Mouse (Mus musculus) lung, embryonic 15.5 days (tissue): ENCODE data around the gene Rptor. TPM values are rescaled to one million over a fixed set of nuclear protein-coding genes. Genes with fewer than 3 reads are reported as not detected.

Experiments used
- ATAC-seq: fragments of 200-750 bp; cut with Nextera tagmentation; 2 replicates; pipeline ENCODE4 v1.8.0; 2017; ENCODE audit warnings: moderate number of reproducible peaks, borderline replicate concordance; ENCODE audit not compliant: low FRiP score, low TSS enrichment; ENCODE audit errors: extremely low read depth
- H3K27ac ChIP-seq: fragments of 300-500 bp; sonication (generic); 2 replicates; pipeline ENCODE4 v1.5.1; 2015; ENCODE audit warnings: moderate library complexity, mild to moderate bottlenecking, inconsistent platforms
- H3K27me3 ChIP-seq: fragments of 300-500 bp; sonication (generic); 2 replicates; pipeline ENCODE4 v1.6.1; 2015; ENCODE audit warnings: inconsistent platforms
- H3K36me3 ChIP-seq: fragments of 300-500 bp; sonication (generic); 2 replicates; pipeline ENCODE4 v1.6.1; 2015; ENCODE audit warnings: inconsistent platforms
- H3K4me1 ChIP-seq: fragments of 300-500 bp; sonication (generic); 2 replicates; pipeline ENCODE4 v1.6.1; 2015; ENCODE audit warnings: inconsistent platforms
- H3K4me2 ChIP-seq: fragments of 300-500 bp; sonication (generic); 2 replicates; pipeline ENCODE4 v1.6.1; 2015; ENCODE audit warnings: inconsistent platforms, mild to moderate bottlenecking, moderate library complexity
- H3K4me3 ChIP-seq: fragments of 300-500 bp; sonication (generic); 2 replicates; pipeline ENCODE4 v1.5.1; 2015; ENCODE audit warnings: mild to moderate bottlenecking, inconsistent platforms
- H3K9ac ChIP-seq: fragments of 300-500 bp; sonication (generic); 2 replicates; pipeline ENCODE4 v1.6.1; 2015; ENCODE audit warnings: inconsistent platforms
- H3K9me3 ChIP-seq: fragments of 300-500 bp; sonication (generic); 2 replicates; pipeline ENCODE4 v1.6.1; 2016; ENCODE audit warnings: inconsistent platforms
- WGBS: fragments of 180-500 bp; shearing (Covaris S2); methylation state at CpG from one replicate; pipeline ENCODE4 v1.1.7; 2015; 5-methylcytosine and 5-hydroxymethylcytosine counted together
- polyA plus RNA-seq: library from polyadenylated mRNA; unstranded; fragments of >200 nt; fragmentation: Nextera tagmentation; extraction: Ambion mirVana; gene quantifications from 2 replicates; pipeline ENCODE4 v1.2.1, GENCODE M21; 2015

Rptor gene
- polyA plus RNA-seq, 1 experiment from 2014 or later = 9.7 TPM

GRCm38 (mm10) chr11:119909436-119909835, 306.7 kb downstream of the Rptor start:
- WGBS = 2% methylated on average over 5 of the region's 5 CpGs
- Histone ChIP-seq H3K9ac (no peak overlapping the region), H3K4me3 (no peak overlapping the region), H3K9me3 (no peaks in the 10 kb centered on the region), H3K36me3 (no peaks in the 10 kb centered on the region), H3K27ac (no peak overlapping the region), H3K27me3 (no peaks in the 10 kb centered on the region), H3K4me1 (peaks cover 22% of the 10 kb centered on the region), H3K4me2 (peak overlapping the region; percentile 36)
- ATAC-seq = no peak

- 4% methylated on average over 7 of the region's 7 CpGs for WGBS
- H3K4me2 ChIP-seq = peak overlapping the region; percentile 87
- peaks cover 14% of the 10 kb centered on the region for H3K36me3 ChIP-seq
- H3K9ac ChIP-seq = peak overlapping the region; percentile 93
- H3K4me1 ChIP-seq = peaks cover 45% of the 10 kb centered on the region
- H3K27me3 ChIP-seq = no peaks in the 10 kb centered on the region
- no peaks in the 10 kb centered on the region for H3K9me3 ChIP-seq
- peak overlapping the region; percentile 80 for H3K27ac ChIP-seq
- ATAC-seq = no peak
- peak overlapping the region; percentile 88 for H3K4me3 ChIP-seq
Observed at GRCm38 (mm10) chr11:119912845-119913244, 310.1 kb downstream of the Rptor start.

- H3K9me3 ChIP-seq = no peaks in the 10 kb centered on the region
Observed at GRCm38 (mm10) chr11:119913291-119913934, 310.7 kb downstream of the Rptor start, which contains the start of gene Chmp6. Chmp6 (plus strand) TSS chr11:119913441.

GRCm38 (mm10) chr11:119913935-119914314, 311.2 kb downstream of the Rptor start:
- Histone ChIP-seq H3K4me1 (peaks cover 45% of the 10 kb centered on the region), H3K4me3 (peak overlapping the region; percentile 88), H3K9ac (peak overlapping the region; percentile 93), H3K4me2 (peak overlapping the region; percentile 87), H3K27me3 (no peaks in the 10 kb centered on the region), H3K27ac (peak overlapping the region; percentile 80), H3K36me3 (peaks cover 25% of the 10 kb centered on the region), H3K9me3 (no peaks in the 10 kb centered on the region)
- under 1% methylated on average over 25 of the region's 26 CpGs for WGBS
- ATAC-seq = peak; percentile 11; the same call in 1 of the 2 replicates

More at GRCm38 (mm10) chr11:119913291-119913934, 310.7 kb downstream of the Rptor start, which contains the start of gene Chmp6:
- Histone ChIP-seq H3K36me3 (peaks cover 20% of the 10 kb centered on the region), H3K27ac (peak within 1 kb of the TSS; percentile 80), H3K27me3 (no peaks in the 10 kb centered on the region), H3K4me1 (peaks cover 45% of the 10 kb centered on the region), H3K4me3 (peak within 1 kb of the TSS; percentile 88), H3K4me2 (peak within 1 kb of the TSS; percentile 87), H3K9ac (peak within 1 kb of the TSS; percentile 93)
- WGBS = under 1% methylated on average over 48 of the region's 48 CpGs
- ATAC-seq = peak; percentile 66; the same call in 1 of the 2 replicates

GRCm38 (mm10) chr11:119914381-119914780, 311.7 kb downstream of the Rptor start:
- Histone ChIP-seq H3K27me3 (no peaks in the 10 kb centered on the region), H3K9ac (peak overlapping the region; percentile 93), H3K9me3 (no peaks in the 10 kb centered on the region), H3K27ac (peak overlapping the region; percentile 80), H3K4me1 (peaks cover 45% of the 10 kb centered on the region), H3K4me2 (peak overlapping the region; percentile 87), H3K36me3 (peaks cover 29% of the 10 kb centered on the region), H3K4me3 (peak overlapping the region; percentile 88)
- no peak for ATAC-seq
- 15% methylated on average over 4 of the region's 4 CpGs for WGBS

GRCm38 (mm10) chr11:119915666-119916065, 313.0 kb downstream of the Rptor start:
- Histone ChIP-seq H3K9me3 (no peaks in the 10 kb centered on the region), H3K9ac (no peak overlapping the region), H3K4me3 (0 out of 2 replicates have a peak overlapping the region, but pooled peaks have one; percentile 1), H3K27me3 (no peaks in the 10 kb centered on the region), H3K4me1 (peaks cover 40% of the 10 kb centered on the region), H3K36me3 (peaks cover 33% of the 10 kb centered on the region), H3K27ac (peak overlapping the region; percentile 60), H3K4me2 (peak overlapping the region; percentile 87)
- ATAC-seq = no peak
- WGBS = 60% methylated on average over 9 of the region's 9 CpGs

- Histone ChIP-seq H3K27ac (peak overlapping the region; percentile 60), H3K9ac (no peak overlapping the region), H3K4me2 (peak overlapping the region; percentile 87), H3K4me1 (peaks cover 40% of the 10 kb centered on the region), H3K4me3 (no peak overlapping the region), H3K9me3 (no peaks in the 10 kb centered on the region), H3K27me3 (no peaks in the 10 kb centered on the region), H3K36me3 (peaks cover 33% of the 10 kb centered on the region)
- 70% methylated on average over 15 of the region's 15 CpGs for WGBS
- peak; percentile 43; the same call in 1 of the 2 replicates for ATAC-seq
Observed at GRCm38 (mm10) chr11:119916102-119916790, 313.5 kb downstream of the Rptor start.

GRCm38 (mm10) chr11:119916834-119917469, 314.2 kb downstream of the Rptor start:
- Histone ChIP-seq H3K27ac (no peak overlapping the region), H3K4me2 (no peak overlapping the region), H3K27me3 (no peaks in the 10 kb centered on the region), H3K4me3 (no peak overlapping the region), H3K9ac (no peak overlapping the region), H3K4me1 (peaks cover 40% of the 10 kb centered on the region), H3K36me3 (peaks cover 33% of the 10 kb centered on the region), H3K9me3 (no peaks in the 10 kb centered on the region)
- WGBS = 84% methylated on average over 21 of the region's 21 CpGs
- ATAC-seq = no peak

- Histone ChIP-seq H3K9ac (no peak overlapping the region), H3K4me2 (no peak overlapping the region)
Observed at GRCm38 (mm10) chr11:119918521-119918920, 315.8 kb downstream of the Rptor start.

GRCm38 (mm10) chr11:119919432-119919831, 316.7 kb downstream of the Rptor start:
- WGBS = 96% methylated on average over 4 of the region's 4 CpGs
- Histone ChIP-seq H3K4me3 (no peak overlapping the region), H3K9me3 (no peaks in the 10 kb centered on the region), H3K9ac (no peak overlapping the region), H3K4me2 (no peak overlapping the region), H3K27me3 (no peaks in the 10 kb centered on the region), H3K4me1 (peaks cover 27% of the 10 kb centered on the region), H3K36me3 (peaks cover 33% of the 10 kb centered on the region), H3K27ac (no peak overlapping the region)
- ATAC-seq = no peak

More at GRCm38 (mm10) chr11:119918521-119918920, 315.8 kb downstream of the Rptor start:
- H3K36me3 ChIP-seq = peaks cover 33% of the 10 kb centered on the region
- H3K27me3 ChIP-seq = no peaks in the 10 kb centered on the region
- no peak for ATAC-seq
- H3K27ac ChIP-seq = no peak overlapping the region
- WGBS = 88% methylated on average over 7 of the region's 7 CpGs
- H3K4me3 ChIP-seq = no peak overlapping the region
- peaks cover 29% of the 10 kb centered on the region for H3K4me1 ChIP-seq
- no peaks in the 10 kb centered on the region for H3K9me3 ChIP-seq

GRCm38 (mm10) chr11:119919897-119920296, 317.2 kb downstream of the Rptor start:
- peaks cover 33% of the 10 kb centered on the region for H3K36me3 ChIP-seq
- H3K9me3 ChIP-seq = no peaks in the 10 kb centered on the region
- no peak overlapping the region for H3K4me3 ChIP-seq
- peaks cover 22% of the 10 kb centered on the region for H3K4me1 ChIP-seq
- no peak overlapping the region for H3K27ac ChIP-seq
- ATAC-seq = no peak
- no peak overlapping the region for H3K4me2 ChIP-seq
- H3K9ac ChIP-seq = no peak overlapping the region
- WGBS = 67% methylated on average over 8 of the region's 8 CpGs
- no peaks in the 10 kb centered on the region for H3K27me3 ChIP-seq
